Mouse (Mus musculus) kidney, embryonic 16.5 days (tissue): Measurements from ENCODE around the gene Gm19345. TPM values are rescaled to one million over a fixed set of nuclear protein-coding genes. Genes with fewer than 3 reads are reported as not detected.

Experiments
- ATAC-seq: fragments of 200-750 bp; cut with Nextera tagmentation; 2 replicates; pipeline ENCODE4 v1.8.0; 2017; ENCODE audit warnings: moderate TSS enrichment; ENCODE audit not compliant: low FRiP score, low TSS enrichment
- H3K27ac ChIP-seq: fragments of 300-500 bp; sonication (generic); 2 replicates; pipeline ENCODE4 v1.5.1; 2014; ENCODE audit warnings: low read length
- H3K27me3 ChIP-seq: fragments of 300-500 bp; sonication (generic); 2 replicates; pipeline ENCODE4 v1.6.1; 2014; ENCODE audit warnings: low read length, control low read depth, mixed read lengths; ENCODE audit not compliant: insufficient read depth
- H3K36me3 ChIP-seq: fragments of 300-500 bp; sonication (generic); 2 replicates; pipeline ENCODE4 v1.6.1; 2014; ENCODE audit warnings: low read length, control low read depth, mixed read lengths; ENCODE audit not compliant: insufficient read depth
- H3K4me1 ChIP-seq: fragments of 300-500 bp; sonication (generic); 2 replicates; pipeline ENCODE4 v1.6.1; 2014; ENCODE audit warnings: low read length, control low read depth, mixed read lengths; ENCODE audit not compliant: insufficient read depth
- H3K4me2 ChIP-seq: fragments of 300-500 bp; sonication (generic); replicated peaks from 2 replicates; pipeline ENCODE4 v1.6.1; 2014; ENCODE audit warnings: low read depth, low read length
- H3K4me3 ChIP-seq: fragments of 300-500 bp; sonication (generic); 2 replicates; pipeline ENCODE4 v1.5.1; 2014; ENCODE audit warnings: mild to moderate bottlenecking, low read length
- H3K9ac ChIP-seq: fragments of 300-500 bp; sonication (generic); replicated peaks from 2 replicates; pipeline ENCODE4 v1.6.1; 2014; ENCODE audit warnings: low read length
- H3K9me3 ChIP-seq: fragments of 300-500 bp; sonication (generic); 2 replicates; pipeline ENCODE4 v1.6.1; 2016; ENCODE audit warnings: low read length, control low read depth
- WGBS: fragments of 180-500 bp; shearing (Covaris S2); extraction: QIAGEN DNeasy Blood & Tissue Kit; methylation state at CpG from one replicate; pipeline ENCODE4 v1.1.7; 2014; 5-methylcytosine and 5-hydroxymethylcytosine counted together
- polyA plus RNA-seq: library from polyadenylated mRNA; unstranded; fragments of >200 nt; fragmentation: Nextera tagmentation; extraction: Ambion mirVana; gene quantifications from 2 replicates; pipeline ENCODE4 v1.2.1, GENCODE M21; 2015

The Gm19345 gene
- polyA plus RNA-seq, 1 experiment from 2014 or later = not detected

GRCm38 (mm10) chr7:19887849-19888248 lies 36.0 kb downstream of the Gm19345 start, which contains the start of gene Ceacam19:
Gene Ceacam19, minus strand, starts transcription at chr7:19887965.
- H3K27me3 ChIP-seq = no peaks in the 10 kb centered on the region
- WGBS = 70% methylated on average over 7 of the region's 7 CpGs
- H3K9ac ChIP-seq = no peak within 1 kb of the TSS
- H3K27ac ChIP-seq = no peak within 1 kb of the TSS
- H3K9me3 ChIP-seq = no peaks in the 10 kb centered on the region; the same call in 1 of the 2 replicates
- H3K4me1 ChIP-seq = no peaks in the 10 kb centered on the region
- no peaks in the 10 kb centered on the region for H3K36me3 ChIP-seq
- H3K4me2 ChIP-seq = no peak within 1 kb of the TSS
- ATAC-seq = no peak
- no peak within 1 kb of the TSS for H3K4me3 ChIP-seq

GRCm38 (mm10) chr7:19889881-19890280 lies 38.1 kb downstream of the Gm19345 start:
- H3K4me3 ChIP-seq = no peak overlapping the region
- ATAC-seq = no peak
- H3K4me2 ChIP-seq = no peak overlapping the region
- H3K27me3 ChIP-seq = no peaks in the 10 kb centered on the region
- H3K4me1 ChIP-seq = no peaks in the 10 kb centered on the region
- H3K9ac ChIP-seq = no peak overlapping the region
- 53% methylated on average over 8 of the region's 8 CpGs for WGBS
- H3K27ac ChIP-seq = no peak overlapping the region
- H3K9me3 ChIP-seq = no peaks in the 10 kb centered on the region; the same call in 1 of the 2 replicates
- H3K36me3 ChIP-seq = no peaks in the 10 kb centered on the region

Other genes starting within 250 kb of the Gm19345 start
- 52.6 and 55.8 TPM in 2 replicates for gene Clasrp, start 247.5 kb upstream of the Gm19345 start, polyA plus RNA-seq
- 10.6 and 10.7 TPM in 2 replicates for gene Relb, start 222.6 kb upstream of the Gm19345 start, polyA plus RNA-seq
- 90.9 and 94.6 TPM in 2 replicates for gene Clptm1, start 187.0 kb upstream of the Gm19345 start, polyA plus RNA-seq
- gene Apoc2, start 174.1 kb upstream of the Gm19345 start, polyA plus RNA-seq = 2.8 and 4.7 TPM in 2 replicates
- 1.1 TPM in 1 of 2 replicates, not detected in the other for gene Gm44805, start 170.6 kb upstream of the Gm19345 start, polyA plus RNA-seq
- gene Apoc4, start 170.5 kb upstream of the Gm19345 start, polyA plus RNA-seq = 1.6 and 2.2 TPM in 2 replicates
- 13.4 and 16.1 TPM in 2 replicates for gene Apoc1, start 159.3 kb upstream of the Gm19345 start, polyA plus RNA-seq
- gene Apoe, start 152.8 kb upstream of the Gm19345 start, polyA plus RNA-seq = 291 and 312 TPM in 2 replicates
- gene Tomm40, start 136.6 kb upstream of the Gm19345 start, polyA plus RNA-seq = 136 and 153 TPM in 2 replicates
- 150 and 157 TPM in 2 replicates for gene Nectin2, start 101.5 kb upstream of the Gm19345 start, polyA plus RNA-seq
- gene Bcam, start 81.0 kb upstream of the Gm19345 start, polyA plus RNA-seq = 280 and 309 TPM in 2 replicates
- gene Cblc, start 55.2 kb upstream of the Gm19345 start, polyA plus RNA-seq = 9.4 and 12.2 TPM in 2 replicates
- 3.3 and 3.9 TPM in 2 replicates for gene Bcl3, start 29.2 kb upstream of the Gm19345 start, polyA plus RNA-seq
- gene Ceacam16, start 9.3 kb downstream of the Gm19345 start, polyA plus RNA-seq = 0.15 TPM in 1 of 2 replicates, not detected in the other
- gene Ceacam19, start 36.0 kb downstream of the Gm19345 start, polyA plus RNA-seq = 0.06 TPM in 1 of 2 replicates, not detected in the other
- gene Pvr, start 69.2 kb downstream of the Gm19345 start, polyA plus RNA-seq = 11.8 and 16.0 TPM in 2 replicates
- 0.21 TPM in 1 of 2 replicates, not detected in the other for gene Igsf23, start 98.8 kb downstream of the Gm19345 start, polyA plus RNA-seq
- not detected in 2 replicates for gene Ceacam20, start 113.4 kb downstream of the Gm19345 start, polyA plus RNA-seq
- gene Nlrp9b, start 139.5 kb downstream of the Gm19345 start, polyA plus RNA-seq = not detected in 2 replicates
- gene Vmn1r91, start 247.7 kb downstream of the Gm19345 start, polyA plus RNA-seq = not detected in 2 replicates